Mouse (Mus musculus) ovary, adult 10 weeks (tissue): Measurements from ENCODE around the gene Vasn. TPM values are rescaled to one million over a fixed set of nuclear protein-coding genes. Genes with fewer than 3 reads are reported as not detected.

Experiments used
- polyA plus RNA-seq: library from polyadenylated mRNA; stranded (reverse); fragments of 350-450 nt; fragmentation: Illumina TruSeq; extraction: RNeasy Lipid Tissue Mini Kit (QIAGEN cat#74804); gene quantifications from one replicate; pipeline ENCODE4 v1.2.3, GENCODE M21; 2014

The Vasn gene
- polyA plus RNA-seq, result 3.6 TPM

DNA sequence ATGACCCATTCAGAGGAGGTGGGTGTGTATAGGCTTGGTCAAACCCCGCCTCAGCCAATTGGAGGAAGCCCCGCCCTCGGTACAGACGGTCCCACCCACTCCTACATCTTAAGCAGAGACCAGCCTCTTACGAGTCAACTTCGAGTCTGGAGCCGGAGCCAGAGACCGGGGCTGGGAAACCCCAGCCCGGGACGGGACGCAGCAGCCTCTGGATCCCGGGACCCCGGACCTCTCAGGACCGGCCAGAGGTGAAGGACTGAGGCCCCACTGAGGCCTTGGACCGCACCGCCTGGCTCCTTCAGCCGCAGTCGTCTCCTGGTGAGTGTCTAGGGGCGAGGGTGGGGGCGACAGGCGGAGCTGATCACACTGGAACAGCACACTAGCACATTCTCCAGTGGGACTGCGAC lies at the start of gene Vasn, which contains the start of gene Dnaja3:
Vasn (plus strand) TSS at position 111 of the 407 bp plus-strand sequence.
Dnaja3 (plus strand) TSS at position 159 of the 407 bp plus-strand sequence.

DNA sequence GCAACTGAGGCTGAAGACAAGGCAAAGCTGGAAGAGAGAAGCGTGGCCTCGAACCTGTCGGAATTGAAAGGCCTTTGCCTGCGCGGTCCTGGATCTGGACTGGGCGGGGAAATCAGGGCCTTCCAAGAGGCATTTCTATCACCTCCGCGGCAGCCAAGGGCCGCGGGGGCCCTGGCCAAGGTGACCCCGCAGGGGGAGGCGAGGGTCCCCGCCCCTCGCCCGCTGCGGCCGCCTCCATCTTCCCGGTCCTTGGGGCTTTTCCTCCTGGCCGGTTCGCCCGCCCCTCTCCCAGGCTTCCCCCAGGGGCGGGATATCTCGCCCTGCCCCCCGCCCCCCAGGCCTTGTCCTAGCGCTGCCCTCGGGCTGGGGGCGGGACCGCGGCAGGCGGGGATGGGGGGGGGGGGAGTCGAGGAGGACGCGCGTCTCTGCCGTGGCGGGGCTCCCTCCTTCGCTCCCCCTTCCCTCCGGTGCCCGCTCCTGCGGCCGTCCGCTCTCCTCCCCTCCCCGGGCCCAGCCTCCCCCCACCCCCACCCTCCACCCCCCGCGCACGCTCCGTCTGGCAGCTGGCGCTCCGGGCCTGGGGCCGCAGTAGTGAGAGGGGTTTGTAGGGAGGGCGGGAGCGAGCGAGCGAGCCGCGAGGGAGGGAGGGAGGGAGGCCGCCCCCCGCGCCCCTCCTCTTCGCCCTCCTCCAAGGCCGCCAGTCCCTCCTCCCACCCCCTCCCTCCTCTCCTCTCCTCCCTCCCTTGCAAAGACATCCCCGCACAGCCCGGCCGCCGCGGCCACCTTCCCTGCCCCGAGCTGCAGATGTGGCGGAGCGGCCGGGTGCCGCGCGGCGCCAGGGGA lies 45.5 kb upstream of the Vasn start, which contains the start of gene Glis2:
Glis2 (plus strand) TSS at position 743 of the 843 bp plus-strand sequence.

DNA sequence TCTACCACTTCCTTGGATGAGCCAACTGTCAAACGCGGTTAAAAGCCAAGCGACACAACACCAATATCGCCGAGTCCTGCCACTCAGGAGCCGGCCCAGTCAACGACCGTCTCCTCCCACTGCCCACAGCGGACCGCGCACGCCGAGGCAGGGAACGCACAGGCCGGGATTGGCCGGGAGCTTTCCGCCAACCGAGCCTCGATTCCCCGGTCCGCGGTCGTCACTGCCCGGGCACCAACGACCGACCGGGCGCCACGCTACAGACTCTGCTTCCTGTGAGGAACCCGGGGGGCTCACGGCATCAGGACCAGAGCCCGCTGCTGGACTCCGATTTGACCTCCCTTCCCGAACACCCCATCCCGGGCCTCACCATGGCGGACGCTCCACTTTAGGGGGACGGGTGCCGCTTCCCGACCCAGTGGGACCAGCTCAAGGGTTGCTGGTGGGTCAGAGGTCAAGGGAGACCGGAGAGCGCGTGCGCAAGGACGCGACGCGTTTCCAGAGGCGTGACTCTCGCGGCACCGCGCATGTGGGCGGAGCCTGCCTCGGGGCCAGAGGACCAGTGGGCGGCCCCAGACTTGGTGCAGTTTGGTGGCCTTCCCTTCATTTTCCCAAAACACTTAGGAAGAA lies 15.1 kb upstream of the Vasn start, which contains the start of gene Pam16:
Pam16 (minus strand) TSS at position 508 of the 630 bp plus-strand sequence.

DNA sequence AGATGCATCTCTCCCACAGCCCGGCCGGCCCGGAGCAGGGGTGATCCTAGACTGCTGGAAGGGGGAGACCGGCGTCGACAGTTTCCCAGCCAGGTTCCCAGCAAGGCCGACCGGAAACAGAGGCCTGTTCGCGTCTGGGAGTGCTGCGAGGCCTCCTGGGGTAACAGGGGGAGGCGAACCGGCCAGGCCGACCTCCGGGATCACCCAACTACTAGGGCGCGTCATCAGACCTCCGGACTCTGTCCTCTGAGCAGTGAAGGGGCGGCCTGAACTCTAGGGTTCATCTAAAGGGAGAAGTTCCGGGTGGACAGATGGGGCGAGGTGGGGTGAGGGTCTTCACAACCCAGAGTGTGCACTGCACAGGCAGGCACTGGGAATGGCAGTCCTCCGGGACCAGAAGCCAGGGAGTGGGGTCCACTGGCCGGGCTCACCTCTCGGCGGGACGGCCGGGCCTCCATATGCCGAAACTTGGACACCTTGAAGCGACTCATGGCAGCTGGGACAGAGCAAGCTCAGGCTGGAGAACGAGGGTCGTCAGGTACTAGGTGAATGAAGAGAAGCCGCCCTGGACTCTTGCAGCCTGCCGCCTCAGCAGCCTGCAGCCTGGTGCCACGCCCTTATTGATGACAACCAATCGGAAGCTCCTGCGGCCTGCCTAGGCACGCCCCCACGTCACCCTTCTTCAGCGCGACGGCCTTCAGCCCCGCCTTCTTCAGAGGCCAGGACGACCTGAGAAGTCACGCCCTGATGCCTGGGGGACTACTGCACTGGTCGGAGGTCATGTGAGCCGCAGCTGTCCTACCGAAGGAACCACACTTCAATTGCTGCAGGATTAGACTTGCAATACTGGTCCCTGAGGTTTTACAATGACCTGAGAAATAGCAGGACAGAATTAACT lies 39.6 kb downstream of the Vasn start, which contains the start of gene Coro7:
Coro7 (minus strand) TSS at position 657 of the 898 bp plus-strand sequence.

Other genes starting within 250 kb of the Vasn start
- gene Adcy9, start 219.4 kb upstream of the Vasn start, polyA plus RNA-seq, result 5.9 TPM
- 8.3 TPM for gene Srl, start 98.1 kb upstream of the Vasn start, polyA plus RNA-seq
- gene Tfap4, start 80.1 kb upstream of the Vasn start, polyA plus RNA-seq, result 4.1 TPM
- gene Glis2, start 45.2 kb upstream of the Vasn start, polyA plus RNA-seq, result 4.1 TPM
- 8.5 TPM for gene Pam16, start 15.0 kb upstream of the Vasn start, polyA plus RNA-seq
- gene Dnaja3, start within 50 bp of the Vasn start, polyA plus RNA-seq, result 27.7 TPM
- 0.66 TPM for gene Coro7, start 39.8 kb downstream of the Vasn start, polyA plus RNA-seq
- gene Nmral1, start 79.4 kb downstream of the Vasn start, polyA plus RNA-seq, result 0.31 TPM
- 48.7 TPM for gene Hmox2, start 86.4 kb downstream of the Vasn start, polyA plus RNA-seq
- gene Cdip1, start 150.4 kb downstream of the Vasn start, polyA plus RNA-seq, result 46.7 TPM
- 1.4 TPM for gene 4930562C15Rik, start 195.5 kb downstream of the Vasn start, polyA plus RNA-seq
- 0.40 TPM for gene Ubald1, start 240.4 kb downstream of the Vasn start, polyA plus RNA-seq
- 8.6 TPM for gene Mgrn1, start 246.3 kb downstream of the Vasn start, polyA plus RNA-seq